Mouse (Mus musculus) right cerebral cortex, postnatal 4 days (tissue): ENCODE measurements at regions not wholly inside any gene's neighbourhood (a gene's known extent, or its start where the extent isn't known, plus 50 kb on each side); places are given as distances from the start of the nearest gene placed in this dataset.
"Not testable (repeated sequence)": the region's sequence is repeated elsewhere in the genome, so short reads cannot be mapped to it uniquely, and the experiment has no call there.

Experiments used
- DNase-seq: peaks from one replicate; pipeline ENCODE4 v3.0.0-alpha.2; 2022

DNA sequence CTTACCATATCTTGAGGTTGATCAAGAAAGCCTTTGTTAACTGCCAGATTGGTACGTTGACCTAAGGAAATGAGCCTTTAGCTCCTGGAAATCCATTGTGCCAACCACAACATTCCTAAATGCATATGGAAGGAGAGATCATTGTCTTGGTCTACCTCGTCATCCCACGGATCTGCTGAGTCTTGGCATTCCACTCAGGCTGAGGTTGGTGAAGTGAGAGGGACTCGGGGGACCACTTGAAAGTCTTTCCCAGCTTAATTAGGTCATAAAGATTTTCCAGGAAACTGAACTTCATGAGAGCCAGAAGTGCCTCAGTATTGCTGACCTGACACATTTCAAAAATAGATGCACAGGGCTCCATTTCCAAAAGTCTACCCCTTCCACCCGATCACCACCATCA lies 112.5 kb upstream of the Emcn start:
- no peak for DNase-seq

DNA sequence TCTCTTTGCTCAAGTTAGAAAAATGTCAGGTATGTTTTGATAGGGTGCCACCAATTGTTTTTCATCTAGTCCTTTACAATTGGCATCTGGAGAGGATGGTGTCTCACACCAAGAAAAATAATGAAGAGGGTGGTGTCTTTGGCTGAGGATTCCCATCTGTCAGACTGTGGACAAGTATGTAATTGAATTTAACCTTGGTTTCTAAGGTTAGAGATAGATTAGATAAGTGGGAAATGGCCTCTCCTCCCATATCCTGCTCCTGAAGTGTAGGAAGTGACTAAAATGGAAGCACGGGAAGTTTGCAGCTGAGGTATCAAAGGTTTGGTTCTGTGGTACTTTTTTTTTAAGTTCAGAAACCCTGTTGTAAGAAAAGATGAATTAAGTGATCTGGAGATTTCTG lies 98.0 kb upstream of the Emcn start:
- DNase-seq, result no peak

DNA sequence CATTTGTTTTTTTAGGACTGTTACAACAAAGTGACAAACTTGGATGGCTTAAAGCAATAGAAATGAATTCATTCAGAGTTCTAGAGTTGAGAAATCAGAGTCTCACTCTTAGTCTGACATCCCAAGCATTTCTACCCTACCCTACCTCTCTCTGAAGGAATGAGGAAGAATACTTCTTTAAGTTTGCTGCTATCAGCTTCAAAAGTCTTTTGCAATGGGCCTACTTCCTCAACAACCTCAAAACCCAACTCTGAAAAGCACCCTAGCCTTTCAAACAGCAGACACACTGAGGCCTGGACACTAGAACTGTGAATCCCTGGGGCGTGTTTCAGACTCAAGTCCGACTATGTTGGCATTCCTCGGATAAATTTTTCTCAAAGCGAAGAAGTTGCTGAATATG lies 77.0 kb upstream of the Emcn start:
- DNase-seq, result no peak

DNA sequence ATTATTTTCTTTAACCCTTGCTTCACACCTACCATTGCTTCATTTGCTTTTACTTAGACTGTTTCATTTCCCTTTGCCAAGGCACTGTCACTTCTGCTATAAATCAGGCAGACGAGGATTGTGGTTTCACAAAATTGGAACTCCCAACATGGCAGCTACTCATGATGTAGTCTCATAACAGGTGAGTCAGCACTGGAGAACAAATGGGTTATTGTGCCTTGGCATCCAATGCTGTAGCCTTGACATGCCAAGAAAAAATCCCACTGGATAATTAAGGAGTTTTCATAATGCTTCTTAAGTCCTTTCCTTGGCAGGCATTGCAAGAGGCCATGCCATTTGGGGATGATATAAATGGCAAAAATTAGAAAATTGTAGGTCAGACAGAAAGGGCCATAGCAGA lies 73.1 kb upstream of the Emcn start:
- DNase-seq, result no peak

DNA sequence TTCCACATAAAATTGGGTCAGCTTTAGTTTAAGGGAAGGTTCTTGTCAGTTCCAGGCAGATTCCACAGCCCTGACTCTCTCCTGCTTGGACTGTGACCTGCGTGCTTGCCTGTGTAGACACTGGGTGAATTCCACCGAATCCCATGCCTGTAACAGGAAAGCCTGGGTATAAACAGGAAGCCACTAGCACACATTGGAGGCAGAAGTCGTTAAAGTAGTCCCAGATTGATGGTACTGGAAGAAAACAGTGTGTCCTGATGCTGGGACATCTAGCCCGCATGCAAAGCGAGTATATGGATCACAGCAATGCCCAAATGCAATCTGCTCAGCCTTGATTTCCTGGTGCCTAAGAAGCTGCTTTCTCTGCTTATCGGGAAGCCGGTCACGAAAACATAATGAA lies 65.4 kb upstream of the Emcn start:
- no peak for DNase-seq

DNA sequence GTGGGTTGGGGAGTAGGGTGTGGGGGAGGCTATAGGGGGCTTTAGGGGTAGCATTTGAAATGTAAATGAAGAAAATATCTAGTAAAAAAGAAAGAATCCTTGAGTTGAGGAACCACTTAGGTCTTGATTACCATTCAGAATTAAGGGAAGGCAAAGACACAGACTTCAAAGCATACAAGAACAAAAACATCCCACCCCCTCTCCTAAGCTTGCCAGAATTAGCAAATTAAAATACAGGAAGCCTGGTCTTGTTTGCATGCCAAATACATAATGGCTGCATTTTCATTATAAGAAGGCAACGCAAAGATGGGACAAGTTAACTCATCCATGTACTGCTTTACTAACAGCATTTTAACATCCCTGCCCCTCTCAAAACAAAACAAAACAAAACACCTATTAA lies 61.6 kb upstream of the Emcn start:
- DNase-seq, result no peak

DNA sequence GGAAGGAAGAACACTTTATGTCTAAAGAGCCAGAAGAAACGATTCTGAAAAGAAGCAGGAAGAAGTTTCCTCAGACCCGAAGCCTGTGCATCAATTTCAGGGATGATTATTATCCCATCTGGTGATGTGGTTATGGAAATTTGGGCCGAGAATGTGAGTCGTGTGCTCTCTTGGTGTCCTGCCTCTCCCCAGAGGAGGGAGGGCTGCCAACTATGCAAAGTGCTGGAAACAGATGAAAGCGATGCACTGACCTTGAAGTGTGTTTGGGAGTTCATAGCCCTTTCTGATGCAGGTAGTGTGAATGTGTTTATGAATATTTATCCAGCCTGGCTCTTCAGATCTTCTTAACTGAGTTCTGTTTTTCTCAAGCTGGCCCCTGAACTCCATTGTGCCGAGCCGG lies 59.8 kb upstream of the Emcn start:
- no peak for DNase-seq

DNA sequence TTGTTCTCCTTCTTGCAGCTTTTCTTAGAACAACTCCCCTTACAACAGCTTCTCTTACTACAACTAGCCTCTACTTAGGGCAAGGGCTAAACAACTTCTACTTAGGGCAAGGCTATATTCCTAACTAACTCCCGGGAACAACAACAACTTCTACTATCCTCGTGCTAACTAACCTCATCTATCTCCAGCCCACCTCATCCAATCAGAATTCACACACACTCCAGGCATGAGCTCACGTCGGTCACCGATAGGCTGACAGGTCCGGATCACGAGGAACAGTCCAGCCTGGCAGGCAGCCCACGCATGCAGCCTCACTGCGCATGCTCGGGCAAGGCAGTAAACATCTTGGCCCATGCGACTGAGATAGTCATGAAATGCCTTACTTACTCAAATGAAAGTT lies 53.3 kb upstream of the Emcn start:
- not testable (repeated sequence) for DNase-seq

DNA sequence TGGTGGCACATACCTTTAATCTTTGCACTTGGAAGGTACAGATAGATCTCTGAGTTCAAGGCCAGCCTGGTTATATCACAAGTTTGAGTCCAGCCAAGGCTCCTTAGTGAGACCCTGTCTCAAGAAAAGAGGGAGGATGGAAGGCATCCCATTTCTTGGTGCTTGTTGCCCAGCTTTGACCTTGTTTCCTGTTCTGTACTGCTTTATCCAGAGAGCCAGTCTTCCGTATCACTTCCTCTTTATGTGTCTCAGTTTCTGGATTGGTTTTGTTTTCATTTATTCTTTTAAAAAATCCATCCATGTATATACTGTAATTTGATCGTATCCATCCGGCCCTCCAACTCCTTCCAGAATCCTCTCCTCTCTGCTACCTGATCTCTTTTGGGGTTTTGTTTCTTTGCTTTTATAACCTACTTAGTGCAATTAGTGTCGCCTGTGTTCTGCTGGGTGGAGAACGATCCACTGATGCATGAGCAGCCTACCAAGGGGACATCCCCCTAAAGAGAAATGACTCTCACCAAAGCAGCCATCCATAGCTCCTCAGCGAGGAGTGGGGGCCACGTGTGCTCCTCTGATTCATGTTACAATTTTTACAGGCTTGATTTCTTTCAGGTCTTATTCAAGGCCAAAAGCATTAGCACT lies 52.4 kb upstream of the Emcn start:
- no peak for DNase-seq

DNA sequence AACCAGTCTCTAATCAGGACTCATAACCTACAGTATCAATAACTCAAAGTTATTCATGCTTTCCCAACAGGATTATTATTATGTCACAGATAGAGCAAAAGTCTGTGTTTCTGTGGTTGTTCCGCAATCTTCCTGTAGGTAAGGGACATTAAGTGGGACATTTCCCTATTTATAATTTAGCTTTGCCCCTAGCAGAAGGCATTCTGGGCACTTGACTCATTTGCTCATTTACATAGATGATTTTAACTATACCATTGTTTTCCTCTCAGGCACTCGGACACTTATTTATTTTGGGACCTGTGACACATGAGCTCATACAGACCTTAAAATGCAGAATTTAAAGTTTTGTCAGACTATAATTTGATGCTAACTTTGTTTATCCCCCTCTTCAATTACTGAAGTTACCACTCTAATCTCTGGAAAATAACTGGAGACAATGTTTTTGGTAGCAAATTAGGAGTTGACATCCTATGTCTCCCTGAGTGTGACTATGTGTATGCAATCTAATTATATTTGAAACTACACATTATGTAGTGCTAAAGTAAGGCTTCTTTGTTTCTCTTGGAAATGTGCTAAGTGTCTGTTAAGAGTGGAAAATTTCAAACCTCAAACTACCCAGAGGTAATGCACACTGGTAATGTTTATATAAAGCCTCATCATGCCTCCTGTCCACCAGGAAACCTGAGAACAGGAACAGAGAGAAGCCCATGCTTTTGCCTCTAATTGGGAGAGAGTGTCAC lies 51.8 kb upstream of the Emcn start:
- no peak for DNase-seq

DNA sequence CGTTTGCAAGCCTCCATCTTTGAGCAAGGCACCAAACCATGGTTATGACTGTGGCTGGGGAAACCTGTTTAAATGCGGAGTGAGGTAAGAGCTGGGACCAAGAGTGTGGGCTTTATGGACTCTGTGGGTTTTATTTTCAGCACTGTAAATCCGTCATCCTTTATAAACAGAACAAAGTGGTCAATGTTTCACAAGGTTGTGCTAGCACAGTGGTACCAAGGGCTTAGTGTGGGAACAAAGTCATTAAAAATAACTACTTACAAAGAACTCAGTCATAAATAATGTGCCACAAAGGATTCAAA lies 51.2 kb upstream of the Emcn start:
- DNase-seq, result no peak
